Mouse (Mus musculus) MEL (cell line): ENCODE measurements around the gene Trpm8. TPM values are rescaled to one million over a fixed set of nuclear protein-coding genes. Genes with fewer than 3 reads are reported as not detected.

Source experiments
- DNase-seq: peaks from one replicate; pipeline ENCODE4 v3.0.0; 2011; ENCODE audit warnings: low read depth, low spot score
- H3K27ac ChIP-seq: 2 replicates; pipeline ENCODE4 v1.5.1; 2012; ENCODE audit warnings: low read depth, mild to moderate bottlenecking, control low read depth, low read length, moderate library complexity; ENCODE audit not compliant: control insufficient read depth
- H3K27me3 ChIP-seq, 2 experiments: fragments of 150-350 bp in 1 of 2; sonication (generic) in 1 of 2; 2 replicates each; pipeline ENCODE4 v1.6.1; 2012; ENCODE audit warnings: low read length in 2 of 2, mild to moderate bottlenecking in 2 of 2, improper control_type of control experiment in 1 of 2, moderate library complexity in 1 of 2; ENCODE audit not compliant: insufficient read depth in 2 of 2, control insufficient read depth in 1 of 2
- H3K36me3 ChIP-seq, 2 experiments: 2 replicates each; pipeline ENCODE4 v1.6.1; 2012 to 2014; ENCODE audit warnings: low read length in 2 of 2, improper control_type of control experiment in 1 of 2, inconsistent platforms in 1 of 2, mild to moderate bottlenecking in 1 of 2; ENCODE audit not compliant: insufficient read depth in 2 of 2, control insufficient read depth in 1 of 2
- H3K4me1 ChIP-seq, 2 experiments: fragments of 150-350 bp in 1 of 2; sonication (generic) in 1 of 2; 2 replicates each; pipeline ENCODE4 v1.6.1; 2012; ENCODE audit warnings: low read length in 2 of 2, improper control_type of control experiment in 1 of 2, mild to moderate bottlenecking in 1 of 2; ENCODE audit not compliant: insufficient read depth in 2 of 2, control insufficient read depth in 1 of 2
- H3K4me3 ChIP-seq, 2 experiments: fragments of 150-350 bp in 1 of 2; sonication (generic) in 1 of 2; 2 replicates each; pipeline ENCODE4 v1.5.1; 2012; ENCODE audit warnings: low read depth in 2 of 2, low read length in 2 of 2, mild to moderate bottlenecking in 2 of 2, moderate library complexity in 2 of 2, control low read depth in 1 of 2, improper control_type of control experiment in 1 of 2; ENCODE audit not compliant: control insufficient read depth in 1 of 2, insufficient read depth in 1 of 2
- H3K79me2 ChIP-seq: 2 replicates; pipeline ENCODE4 v1.6.1; 2012; ENCODE audit warnings: mild to moderate bottlenecking, low read length, moderate library complexity; ENCODE audit not compliant: control insufficient read depth, poor library complexity, insufficient read depth
- H3K9ac ChIP-seq: 2 replicates; pipeline ENCODE4 v1.6.1; 2012; ENCODE audit warnings: low read depth, mild to moderate bottlenecking, control low read depth, low read length, moderate library complexity; ENCODE audit not compliant: control insufficient read depth, poor library complexity, severe bottlenecking
- H3K9me3 ChIP-seq: fragments of 150-350 bp; sonication (generic); replicated peaks from 2 replicates; pipeline ENCODE4 v1.6.1; 2012; ENCODE audit warnings: mild to moderate bottlenecking, low read length, improper control_type of control experiment, moderate library complexity; ENCODE audit not compliant: insufficient read depth
- CHD2 ChIP-seq: IDR thresholded peaks from 2 replicates; pipeline ENCODE4 v1.6.1; 2011; ENCODE audit warnings: low read length, improper control_type of control experiment
- EP300 ChIP-seq, 2 experiments: IDR thresholded peaks; 2 replicates each; pipeline ENCODE4 v1.6.1; 2011; ENCODE audit warnings: improper control_type of control experiment in 2 of 2, low read length in 2 of 2, low read depth in 1 of 2, mild to moderate bottlenecking in 1 of 2
- GATA1 ChIP-seq: IDR thresholded peaks from 2 replicates; pipeline ENCODE4 v1.6.1; 2011; ENCODE audit warnings: low read depth, low read length, improper control_type of control experiment
- MEF2A ChIP-seq: IDR thresholded peaks from 2 replicates; pipeline ENCODE4 v1.6.1; 2014; ENCODE audit warnings: low read depth, mild to moderate bottlenecking, inconsistent platforms, low read length, improper control_type of control experiment; ENCODE audit not compliant: poor library complexity, insufficient replicate concordance, severe bottlenecking; ENCODE audit errors: extremely low read depth
- POLR2AphosphoS2 ChIP-seq: IDR thresholded peaks from 2 replicates; pipeline ENCODE4 v1.6.1; 2011; ENCODE audit warnings: low read length, improper control_type of control experiment
- POLR2AphosphoS5 ChIP-seq: IDR thresholded peaks from 2 replicates; pipeline ENCODE4 v1.6.1; 2012; ENCODE audit warnings: low read depth, borderline replicate concordance, mild to moderate bottlenecking, inconsistent platforms, low read length, moderate library complexity, mixed read lengths
- RCOR1 ChIP-seq: IDR thresholded peaks from 2 replicates; pipeline ENCODE4 v1.6.1; 2012; ENCODE audit warnings: low read depth, mild to moderate bottlenecking, inconsistent platforms, low read length, improper control_type of control experiment
- SIN3A ChIP-seq: IDR thresholded peaks from 2 replicates; pipeline ENCODE4 v1.6.1; 2012; ENCODE audit warnings: low read length, improper control_type of control experiment, inconsistent platforms
- polyA plus RNA-seq, 2 experiments: library from polyadenylated mRNA; stranded (reverse) in 1 of 2; unstranded in 1 of 2; fragments of >175 nt in 1 of 2; fragments of >200 nt in 1 of 2; gene quantifications; 2 replicates each; pipeline versions ENCODE4 v1.2.1 to v1.2.4; 2012; ENCODE audit warnings: low replicate concordance in 2 of 2, low read depth in 1 of 2; ENCODE audit not compliant: insufficient read length in 2 of 2, insufficient read depth in 1 of 2, missing spikeins in 1 of 2
- total RNA-seq: library from RNA; depleted of rRNA; stranded (reverse); fragments of 300-350 nt; gene quantifications from 2 replicates; pipeline ENCODE4 v1.2.3, GENCODE M21; 2012

Trpm8 gene
- total and polyA plus RNA-seq, 3 experiments: not detected

GRCm38 (mm10) chr1:88276524-88277097 is 850 bp upstream of the Trpm8 start (continued):
- no peak for TF ChIP-seq POLR2AphosphoS2
- TF ChIP-seq SIN3A: 0 out of 2 replicates have a peak, but pooled peaks have one; percentile 2
- TF ChIP-seq MEF2A: no peak

GRCm38 (mm10) chr1:88277818-88278511 is 504 bp downstream of the Trpm8 start:
- no peaks in the 10 kb centered on the region for H3K27me3 ChIP-seq
- peak overlapping the region; percentile 46 for H3K9ac ChIP-seq
- H3K4me1 ChIP-seq: peaks cover 3 to 9% of the 10 kb centered on the region in 2 experiments; a peak in 3 of 4 replicates
- DNase-seq: peak; percentile 55
- H3K4me3 ChIP-seq: peak overlapping the region; percentile 35 to 67
- peak; percentile 71 for TF ChIP-seq GATA1
- no peak for TF ChIP-seq CHD2
- peaks cover 36% of the 10 kb centered on the region for H3K79me2 ChIP-seq
- H3K27ac ChIP-seq: no peak overlapping the region
- peaks cover 15 to 16% of the 10 kb centered on the region in 2 experiments for H3K36me3 ChIP-seq
- no peaks in the 10 kb centered on the region for H3K9me3 ChIP-seq

GRCm38 (mm10) chr1:88279111-88280005 is 1.9 kb downstream of the Trpm8 start:
- peaks cover 29% of the 10 kb centered on the region for H3K79me2 ChIP-seq
- no peak overlapping the region for H3K9ac ChIP-seq
- H3K36me3 ChIP-seq: peaks cover 7 to 15% of the 10 kb centered on the region in 2 experiments
- no peaks in the 10 kb centered on the region for H3K9me3 ChIP-seq
- DNase-seq: no peak
- H3K27me3 ChIP-seq: no peaks in the 10 kb centered on the region
- H3K27ac ChIP-seq: no peak overlapping the region
- no peak overlapping the region for H3K4me3 ChIP-seq
- H3K4me1 ChIP-seq: peaks cover 3 to 9% of the 10 kb centered on the region in 2 experiments; a peak in 3 of 4 replicates
- TF ChIP-seq RCOR1 (peak; percentile 88), POLR2AphosphoS5 (no peak), EP300 (IDR thresholded peaks at IDR 0.05; ENCODE audit: low read depth in 1 of 2, low read length in 2 of 2) (peak in 1 of 2 experiments; percentile 8; a peak in 1 of 4 replicates), GATA1 (peak; percentile 81)
- TF ChIP-seq, all 39 proteins: peak for 3
